Mouse (Mus musculus) macrophage (primary cell): Measurements from ENCODE around the gene Ncam1. TPM values are rescaled to one million over a fixed set of nuclear protein-coding genes. Genes with fewer than 3 reads are reported as not detected.

Source experiments
- H3K27ac ChIP-seq: fragments of 350-480 bp; formaldehyde crosslinking; 2 replicates; pipeline ENCODE4 v1.9.0; 2021
- H3K36me3 ChIP-seq: fragments of 350-480 bp; formaldehyde crosslinking; 2 replicates; pipeline ENCODE4 v1.9.0; 2021; ENCODE audit errors: inconsistent target
- H3K4me3 ChIP-seq: fragments of 350-480 bp; formaldehyde crosslinking; 2 replicates; pipeline ENCODE4 v1.9.0; 2021; ENCODE audit errors: inconsistent target
- H3K79me2 ChIP-seq: fragments of 350-480 bp; formaldehyde crosslinking; 2 replicates; pipeline ENCODE4 v1.9.0; 2021; ENCODE audit errors: inconsistent target
- WGBS: methylation state at CpG from one replicate; pipeline ENCODE4 v1.1.7; 2026; ENCODE audit warnings: inconsistent platforms; ENCODE audit not compliant: missing documents; 5-methylcytosine and 5-hydroxymethylcytosine counted together
- polyA plus RNA-seq: library from polyadenylated mRNA; stranded (reverse); fragments of 250-400 nt; gene quantifications from 3 replicates; pipeline ENCODE4 v1.2.4, GENCODE M21; 2018; ENCODE audit warnings: inconsistent platforms

Ncam1 gene
- polyA plus RNA-seq, 1 experiment from 2014 or later, result 0.06 TPM

DNA sequence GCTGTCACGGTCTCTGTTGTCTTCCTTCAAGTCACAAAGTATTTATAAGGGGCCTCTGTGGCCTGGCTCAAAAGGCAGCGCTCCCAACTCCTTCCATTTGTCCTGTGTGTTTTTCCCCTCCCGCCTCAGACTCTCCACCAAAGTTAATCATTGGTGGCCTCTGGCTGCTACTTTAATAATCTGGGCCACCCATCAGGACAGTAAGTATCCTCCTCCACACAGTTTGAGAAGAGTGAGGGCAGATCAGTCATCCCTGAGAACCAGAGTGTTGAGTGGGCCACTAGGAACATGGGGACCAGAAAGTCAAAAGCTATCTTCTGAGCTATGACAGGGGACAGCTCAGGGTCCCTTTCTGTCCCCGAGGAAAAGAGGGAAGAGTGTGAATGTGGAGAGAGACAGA, 256.1 kb downstream of the Ncam1 start:
- 91% methylated on average over 4 of the region's 4 CpGs for WGBS
- no peaks in the 10 kb centered on the region for H3K36me3 ChIP-seq

DNA sequence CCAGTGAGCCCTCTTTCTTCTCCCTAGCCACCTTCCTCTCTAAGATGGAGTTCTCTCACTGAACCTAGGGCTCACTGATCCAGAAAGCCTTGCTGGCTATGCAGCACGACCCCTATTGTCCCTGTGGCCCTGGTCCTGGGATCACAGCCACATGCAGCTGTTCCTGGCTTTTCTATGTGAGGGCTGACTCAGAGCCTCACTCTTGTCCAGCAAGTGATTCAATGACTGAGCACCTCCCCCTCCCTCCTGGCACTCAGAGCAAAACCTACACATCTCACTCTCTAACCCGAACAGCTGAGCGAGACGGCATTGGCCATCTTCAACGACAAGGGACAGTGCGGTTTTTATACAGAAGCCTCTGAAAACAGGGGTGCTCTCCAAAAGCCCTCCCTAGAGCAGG, 260.9 kb downstream of the Ncam1 start:
- no peaks in the 10 kb centered on the region for H3K36me3 ChIP-seq
- no peak overlapping the region for H3K27ac ChIP-seq
- H3K79me2 ChIP-seq, result no peaks in the 10 kb centered on the region
- H3K4me3 ChIP-seq, result no peak overlapping the region
- 100% methylated on average over 6 of the region's 6 CpGs for WGBS

More for the DNA sequence above, 256.1 kb downstream of the Ncam1 start:
- no peak overlapping the region for H3K27ac ChIP-seq
- H3K79me2 ChIP-seq, result no peaks in the 10 kb centered on the region
- no peak overlapping the region for H3K4me3 ChIP-seq

DNA sequence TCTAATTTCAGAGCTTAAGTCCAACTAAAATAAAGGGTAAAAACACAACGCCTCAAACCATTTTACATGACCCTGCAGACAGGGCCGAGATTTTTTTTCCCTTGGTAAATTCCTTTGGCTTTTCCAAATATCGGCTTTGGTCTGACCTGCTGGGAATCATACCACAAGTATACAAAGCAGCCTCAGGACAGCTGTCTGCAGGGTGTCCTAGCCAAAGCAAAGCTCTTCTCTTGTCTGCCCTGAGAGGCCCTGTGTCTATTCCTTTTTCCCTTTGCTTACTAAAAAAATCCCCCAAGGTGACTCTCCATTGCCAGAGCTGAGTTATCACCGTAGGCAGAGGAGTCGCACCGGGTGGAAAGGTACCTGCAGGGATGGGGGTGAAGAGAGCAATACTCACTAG, 262.1 kb downstream of the Ncam1 start:
- H3K79me2 ChIP-seq, result no peaks in the 10 kb centered on the region
- 95% methylated on average over 6 of the region's 6 CpGs for WGBS
- H3K36me3 ChIP-seq, result no peaks in the 10 kb centered on the region
- H3K27ac ChIP-seq, result no peak overlapping the region
- H3K4me3 ChIP-seq, result no peak overlapping the region

DNA sequence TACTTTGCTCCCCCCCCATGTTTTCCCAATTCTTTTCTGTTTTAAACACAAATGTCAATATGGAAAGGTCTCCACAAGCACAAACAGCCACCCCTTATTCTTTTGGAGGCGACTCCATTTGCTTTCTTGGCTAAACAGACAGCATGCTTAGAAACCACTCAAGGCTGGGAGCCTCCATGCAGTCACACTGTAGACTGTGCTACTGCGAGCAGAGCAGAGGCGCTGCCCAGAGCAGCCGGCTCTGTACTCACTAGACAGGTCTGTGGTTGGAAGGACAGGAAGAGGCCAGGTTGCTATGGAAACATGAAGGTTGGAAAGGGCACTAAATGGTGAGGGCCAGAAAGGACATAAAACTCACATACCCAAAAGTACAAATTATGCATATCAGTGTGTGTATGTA, 263.8 kb downstream of the Ncam1 start:
- WGBS, result 50% methylated on average over 4 of the region's 4 CpGs
- no peak overlapping the region for H3K27ac ChIP-seq

DNA sequence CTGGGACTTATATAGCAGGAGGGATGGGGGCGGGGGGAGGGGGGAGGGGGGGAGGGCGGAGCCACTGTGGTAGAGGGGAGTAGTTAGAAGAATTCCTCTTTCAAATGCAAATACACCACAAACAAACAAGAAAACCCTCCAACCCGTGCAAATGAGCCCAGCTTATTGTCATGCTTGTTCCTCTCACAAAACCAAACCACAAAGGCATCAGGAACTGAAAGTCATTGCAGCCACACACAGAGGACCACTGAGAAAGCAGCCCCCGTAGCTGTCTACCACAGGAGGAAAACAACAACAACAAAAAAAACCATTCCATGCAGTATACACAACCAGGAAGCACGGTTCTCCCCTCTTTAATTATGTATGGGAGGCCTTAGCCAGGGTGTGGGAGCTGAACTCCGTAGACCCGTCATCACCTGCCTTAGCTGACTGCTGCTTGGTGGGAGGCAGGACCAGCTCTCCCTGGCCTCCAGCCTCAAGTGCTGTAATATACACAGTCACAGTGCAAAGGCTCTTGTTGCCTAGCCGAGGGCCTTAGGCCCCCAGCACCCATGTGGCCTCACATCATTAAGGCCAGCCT, 264.7 kb downstream of the Ncam1 start:
- Histone ChIP-seq H3K4me3 (no peak overlapping the region), H3K79me2 (no peaks in the 10 kb centered on the region), H3K27ac (no peak overlapping the region), H3K36me3 (no peaks in the 10 kb centered on the region)
- 30% methylated on average over 6 of the region's 8 CpGs for WGBS

More for the DNA sequence above, 263.8 kb downstream of the Ncam1 start:
- Histone ChIP-seq H3K79me2 (no peaks in the 10 kb centered on the region), H3K4me3 (no peak overlapping the region), H3K36me3 (no peaks in the 10 kb centered on the region)

DNA sequence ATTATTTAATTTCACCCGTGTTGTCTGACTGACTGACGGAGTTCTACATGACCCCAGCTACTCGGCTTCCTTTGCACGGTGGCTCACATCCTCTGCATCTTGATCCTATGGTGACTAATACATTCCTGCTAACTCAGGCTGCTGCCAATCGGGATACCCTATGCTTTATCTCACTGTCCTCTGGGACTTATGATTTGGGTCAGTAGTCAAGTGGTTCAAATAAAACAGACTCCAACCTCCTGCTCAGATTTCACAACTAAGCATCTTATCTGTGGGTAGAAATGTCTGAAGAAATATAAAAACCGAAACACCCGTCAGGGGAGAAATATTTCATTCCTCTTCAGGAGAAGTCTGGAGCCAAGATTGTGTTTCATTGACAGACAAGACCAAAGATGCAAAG, 265.3 kb downstream of the Ncam1 start:
- WGBS, result 76% methylated on average over 7 of the region's 7 CpGs
- no peaks in the 10 kb centered on the region for H3K79me2 ChIP-seq
- no peak overlapping the region for H3K4me3 ChIP-seq
- H3K36me3 ChIP-seq, result no peaks in the 10 kb centered on the region
- no peak overlapping the region for H3K27ac ChIP-seq

DNA sequence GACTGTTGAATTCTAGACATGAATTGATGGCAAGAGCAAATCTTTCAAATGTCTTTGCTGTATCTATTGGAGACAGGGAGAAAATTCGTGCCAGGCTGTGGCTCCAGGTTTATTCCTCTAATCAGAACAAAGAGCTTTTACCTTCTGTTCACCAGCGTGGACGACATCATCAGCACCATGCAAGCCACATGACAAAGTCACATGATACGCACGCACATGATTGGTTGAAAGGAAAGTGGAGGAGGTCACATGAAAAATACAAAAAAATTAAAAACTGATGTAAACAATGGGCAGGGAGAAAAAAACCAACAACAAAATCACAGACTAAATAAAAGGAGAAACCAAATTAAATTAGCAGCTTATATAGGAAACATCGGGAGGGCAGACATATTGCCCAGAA, 266.9 kb downstream of the Ncam1 start:
- Histone ChIP-seq H3K27ac (no peak overlapping the region), H3K4me3 (no peak overlapping the region), H3K36me3 (no peaks in the 10 kb centered on the region), H3K79me2 (no peaks in the 10 kb centered on the region)
- 97% methylated on average over 6 of the region's 6 CpGs for WGBS

DNA sequence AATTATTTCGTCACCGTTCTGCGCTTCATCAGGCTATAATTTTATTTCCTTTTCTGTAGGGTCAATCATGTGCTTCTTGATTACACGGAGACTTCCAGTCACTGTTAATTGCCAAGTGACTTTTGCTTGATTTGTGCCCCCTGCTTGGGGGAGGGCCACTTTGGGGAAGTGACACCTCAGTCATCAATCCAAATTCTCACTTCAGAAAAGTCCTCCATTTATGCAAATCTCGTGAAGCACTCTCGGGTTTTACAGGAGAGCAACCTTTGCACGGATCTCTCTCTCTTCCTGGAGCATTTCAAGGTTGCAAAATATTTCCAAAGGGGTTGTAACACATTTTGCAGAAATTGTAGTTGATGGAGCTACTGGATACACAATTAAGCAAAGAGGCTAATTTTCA, 267.5 kb downstream of the Ncam1 start:
- Histone ChIP-seq H3K27ac (no peak overlapping the region), H3K79me2 (no peaks in the 10 kb centered on the region), H3K36me3 (no peaks in the 10 kb centered on the region), H3K4me3 (no peak overlapping the region)
- 33% methylated on average over 7 of the region's 7 CpGs for WGBS

DNA sequence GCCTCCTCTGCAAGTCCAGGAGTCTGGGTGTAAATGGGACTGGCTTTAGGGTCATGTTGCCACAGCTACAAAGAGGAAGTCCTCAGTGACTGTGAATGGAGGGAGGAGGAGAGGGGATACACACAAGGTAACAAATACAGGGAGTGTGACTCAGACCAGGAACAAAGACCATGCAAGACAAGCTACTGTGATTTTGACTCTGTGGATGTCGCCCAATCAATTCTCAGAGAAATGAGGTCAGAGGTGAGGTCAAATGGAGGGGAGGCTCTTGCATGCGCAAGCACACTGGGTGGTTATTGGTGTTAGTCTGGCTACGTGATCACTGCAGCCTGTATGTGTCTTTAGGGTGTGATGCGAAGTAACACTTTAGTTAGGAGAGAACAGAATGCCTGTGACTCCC, 268.0 kb downstream of the Ncam1 start:
- no peak overlapping the region for H3K27ac ChIP-seq
- no peak overlapping the region for H3K4me3 ChIP-seq
- no peaks in the 10 kb centered on the region for H3K79me2 ChIP-seq
- no peaks in the 10 kb centered on the region for H3K36me3 ChIP-seq
- WGBS, result 58% methylated on average over 4 of the region's 4 CpGs

DNA sequence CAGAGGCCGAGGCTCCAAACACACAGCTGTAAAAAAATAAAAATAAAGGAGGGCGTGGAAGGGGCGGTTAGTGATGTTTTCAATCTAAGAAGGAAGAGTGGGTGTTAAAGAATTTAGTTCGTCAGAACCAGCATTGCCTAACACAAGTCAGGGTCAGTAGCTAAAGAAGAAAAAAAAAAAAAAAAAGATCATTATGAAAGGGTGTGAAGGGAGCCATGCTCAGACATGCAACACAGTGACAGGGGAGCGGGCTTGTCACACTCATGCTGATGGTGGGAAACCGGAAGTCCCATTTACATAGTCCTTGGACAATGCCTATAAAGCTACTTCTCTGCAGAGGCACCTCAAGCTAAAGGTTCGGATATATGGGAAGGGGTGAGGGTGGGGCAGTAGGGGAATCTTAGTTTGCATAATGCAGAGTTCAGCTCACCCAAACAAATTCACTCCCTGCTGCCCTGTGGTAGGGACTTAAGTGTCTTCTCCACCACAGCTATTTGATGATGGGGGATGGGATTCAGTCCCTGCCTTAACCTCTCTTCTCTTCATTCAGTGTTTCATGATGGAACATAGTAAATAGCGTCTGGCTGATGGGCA, 269.3 kb downstream of the Ncam1 start:
- H3K36me3 ChIP-seq, result no peaks in the 10 kb centered on the region
- no peaks in the 10 kb centered on the region for H3K79me2 ChIP-seq
- H3K4me3 ChIP-seq, result no peak overlapping the region
- WGBS, result 80% methylated on average over 8 of the region's 8 CpGs
- no peak overlapping the region for H3K27ac ChIP-seq

DNA sequence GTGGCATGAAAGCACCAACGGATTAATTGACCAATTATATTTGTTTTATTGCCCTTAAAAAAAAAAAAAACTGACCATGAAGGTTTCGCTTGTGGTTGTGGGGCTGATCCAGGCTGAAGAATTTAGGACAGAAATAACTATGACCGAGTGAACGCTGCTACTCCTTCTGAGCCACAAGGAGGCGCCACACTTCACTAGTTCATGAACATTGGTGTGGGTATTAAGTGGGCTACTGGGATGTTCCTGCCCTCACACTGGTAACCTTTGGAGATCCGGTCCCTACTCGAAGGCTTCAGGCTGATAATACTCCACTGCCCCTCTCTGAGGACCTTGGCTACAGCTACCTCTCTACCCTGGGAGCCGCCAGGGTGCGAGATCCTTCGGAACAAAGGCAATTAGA, 269.8 kb downstream of the Ncam1 start:
- Histone ChIP-seq H3K4me3 (no peak overlapping the region), H3K27ac (no peak overlapping the region), H3K79me2 (no peaks in the 10 kb centered on the region), H3K36me3 (no peaks in the 10 kb centered on the region)
- WGBS, result 74% methylated on average over 10 of the region's 10 CpGs

DNA sequence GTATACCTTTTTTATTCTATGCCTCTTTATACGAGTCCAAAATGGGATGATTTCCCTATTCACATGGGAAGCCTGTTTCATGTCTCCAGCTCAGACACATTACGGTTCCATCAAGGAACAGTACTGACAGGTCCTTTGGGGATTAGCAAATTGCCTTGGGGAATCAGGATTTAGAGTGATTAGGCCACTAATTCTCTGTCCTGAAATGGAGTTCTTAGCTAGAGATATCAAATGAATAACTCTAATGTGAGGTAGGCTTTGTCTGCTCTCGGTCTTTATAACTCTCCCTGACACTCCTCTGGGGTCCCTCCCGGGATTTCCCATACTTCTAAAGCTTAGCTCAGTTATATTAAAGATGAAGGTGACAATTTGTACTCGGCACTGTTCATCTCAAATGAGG, 270.7 kb downstream of the Ncam1 start:
- H3K27ac ChIP-seq, result no peak overlapping the region
- no peak overlapping the region for H3K4me3 ChIP-seq
- 91% methylated on average over 5 of the region's 5 CpGs for WGBS

DNA sequence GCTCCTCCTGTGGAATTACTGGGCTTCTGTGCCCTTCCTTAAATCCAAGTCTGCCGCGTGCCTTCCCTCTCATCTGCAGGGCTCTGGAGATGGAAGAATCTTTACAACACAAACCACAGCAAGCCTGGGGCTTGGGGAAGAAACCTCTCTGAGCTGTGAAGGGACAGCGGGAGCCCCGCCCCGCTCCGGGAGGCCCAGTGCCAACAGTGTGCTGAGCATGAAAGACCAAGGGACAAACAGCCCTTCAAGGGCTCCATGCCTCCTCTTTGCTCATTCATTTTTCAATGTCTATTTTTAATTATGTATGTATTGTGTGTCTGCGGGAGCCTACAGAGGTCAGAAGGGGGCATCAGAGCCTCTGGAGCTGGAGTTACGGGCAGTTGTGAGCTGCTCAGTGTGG, 271.4 kb downstream of the Ncam1 start:
- no peak overlapping the region for H3K4me3 ChIP-seq
- H3K36me3 ChIP-seq, result no peaks in the 10 kb centered on the region
- H3K27ac ChIP-seq, result no peak overlapping the region
- no peaks in the 10 kb centered on the region for H3K79me2 ChIP-seq
- WGBS, result 94% methylated on average over 8 of the region's 8 CpGs

More for the DNA sequence above, 270.7 kb downstream of the Ncam1 start:
- no peaks in the 10 kb centered on the region for H3K36me3 ChIP-seq
- H3K79me2 ChIP-seq, result no peaks in the 10 kb centered on the region

DNA sequence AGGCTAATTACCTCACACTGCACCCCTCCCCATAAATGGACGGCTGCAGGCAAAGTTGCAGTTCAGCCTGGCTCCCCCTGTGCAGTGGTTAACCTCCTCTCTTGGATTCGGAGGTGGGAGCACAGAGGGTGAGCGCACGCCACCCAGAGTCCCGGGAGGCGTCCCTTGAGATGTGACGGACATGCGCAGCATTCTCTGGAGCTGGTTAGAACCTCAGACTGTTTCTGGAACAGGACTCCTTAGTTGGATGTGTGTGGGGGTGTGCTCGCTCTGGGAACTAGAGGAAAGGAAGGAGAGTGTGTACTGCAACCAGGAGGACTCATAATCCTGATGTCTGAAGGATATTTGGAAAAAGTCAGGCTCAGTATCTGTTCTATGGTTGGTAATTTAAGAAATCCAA, 274.0 kb downstream of the Ncam1 start:
- Histone ChIP-seq H3K79me2 (no peaks in the 10 kb centered on the region), H3K4me3 (no peak overlapping the region), H3K36me3 (no peaks in the 10 kb centered on the region), H3K27ac (no peak overlapping the region)
- WGBS, result 78% methylated on average over 9 of the region's 9 CpGs

DNA sequence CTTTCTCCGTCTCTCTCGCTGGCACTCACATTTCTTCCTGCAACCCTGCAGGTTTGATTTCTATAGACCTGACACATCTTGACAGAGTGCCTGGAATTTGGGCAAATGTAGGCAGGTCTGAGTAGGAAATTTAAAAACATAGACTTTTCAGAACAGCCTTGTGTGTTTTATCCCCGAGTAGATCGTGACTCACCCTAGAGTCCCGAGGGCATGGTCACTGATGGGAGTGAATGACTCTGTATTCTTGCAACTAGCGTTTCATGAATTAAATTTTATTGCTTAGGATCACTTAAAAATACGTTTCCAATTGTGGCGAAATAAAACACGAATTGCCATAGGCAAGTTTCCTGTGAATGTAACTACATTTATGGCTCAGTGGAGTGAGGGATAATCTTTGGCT, 274.8 kb downstream of the Ncam1 start:
- 88% methylated on average over 9 of the region's 9 CpGs for WGBS
- Histone ChIP-seq H3K79me2 (no peaks in the 10 kb centered on the region), H3K4me3 (no peak overlapping the region), H3K27ac (no peak overlapping the region), H3K36me3 (no peaks in the 10 kb centered on the region)

DNA sequence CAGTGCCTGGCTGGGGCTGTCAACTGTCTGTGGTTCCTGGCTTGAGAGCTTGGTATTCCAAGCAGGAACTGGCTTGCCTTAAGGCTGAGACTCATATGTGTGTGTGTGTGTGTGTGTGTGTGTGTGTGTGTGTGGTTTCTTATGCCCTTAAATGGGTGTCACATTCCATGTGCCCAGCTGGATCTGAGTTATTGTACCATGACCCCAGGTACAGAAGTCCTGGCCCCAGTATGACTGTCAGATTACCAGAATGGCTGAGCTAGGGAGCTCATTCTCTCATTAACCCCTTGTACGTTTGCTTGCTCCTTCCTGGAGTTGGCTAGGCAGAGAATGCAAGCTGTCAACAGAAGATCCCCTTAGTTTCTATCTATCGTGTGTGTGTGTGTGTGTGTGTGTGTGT, 284.4 kb downstream of the Ncam1 start:
- Histone ChIP-seq H3K36me3 (no peaks in the 10 kb centered on the region), H3K4me3 (no peak overlapping the region), H3K27ac (no peak overlapping the region), H3K79me2 (no peaks in the 10 kb centered on the region)
- 88% methylated on average over 1 of the region's 2 CpGs for WGBS
